Mouse (Mus musculus): ENCODE results near the gene S100a13. TPM values are rescaled to one million over a fixed set of nuclear protein-coding genes. Genes with fewer than 3 reads are reported as not detected.

S100a13 gene
- polyA plus RNA-seq, 1 experiment from 2014 or later, result 71.4 TPM

DNA sequence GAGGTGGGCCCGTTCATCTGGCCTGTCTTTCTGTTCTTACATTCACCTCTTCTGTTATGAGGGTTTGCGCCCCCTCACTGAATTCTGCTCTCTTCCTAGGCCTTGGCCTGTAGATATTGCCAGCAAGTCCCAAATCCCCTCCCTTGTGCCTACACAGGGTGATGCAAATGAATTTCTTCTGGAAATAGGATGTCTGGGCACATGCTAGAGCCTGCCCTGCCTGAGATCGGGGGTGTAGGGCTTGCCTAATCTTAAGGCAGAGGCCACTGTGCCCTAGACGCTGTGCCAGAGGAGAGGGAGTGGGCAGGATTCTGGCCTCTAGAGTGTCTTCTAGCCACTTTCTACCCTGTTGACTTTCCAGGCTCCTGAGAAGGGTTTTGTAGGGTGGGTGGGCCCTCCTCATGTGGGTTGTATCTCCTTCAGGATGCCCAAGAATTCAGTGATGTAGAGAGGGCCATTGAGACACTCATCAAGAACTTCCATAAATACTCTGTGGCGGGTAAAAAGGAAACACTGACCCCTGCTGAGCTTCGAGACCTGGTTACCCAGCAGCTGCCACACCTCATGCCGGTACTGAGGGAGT lies 13.1 kb downstream of the S100a13 start:
- WGBS, result 77% methylated on average over 7 of the region's 7 CpGs
- Histone ChIP-seq H3K9me3 (replicated peaks) (no peaks in the 10 kb centered on the region), H3K27me3 (replicated peaks) (no peaks in the 10 kb centered on the region), H3K4me3 (no peak overlapping the region), H3K9ac (no peak overlapping the region), H3K36me3 (0 out of 2 replicates have a peak, but pooled peaks cover 4% of the 10 kb centered on the region), H3K4me2 (no peak overlapping the region), H3K27ac (ENCODE audit: poor library complexity, severe bottlenecking) (no peak overlapping the region), H3K4me1 (replicated peaks) (0 out of 2 replicates have a peak, but pooled peaks cover 3% of the 10 kb centered on the region)
- ATAC-seq (ENCODE audit: insufficient number of reproducible peaks, low FRiP score), result no peak

DNA sequence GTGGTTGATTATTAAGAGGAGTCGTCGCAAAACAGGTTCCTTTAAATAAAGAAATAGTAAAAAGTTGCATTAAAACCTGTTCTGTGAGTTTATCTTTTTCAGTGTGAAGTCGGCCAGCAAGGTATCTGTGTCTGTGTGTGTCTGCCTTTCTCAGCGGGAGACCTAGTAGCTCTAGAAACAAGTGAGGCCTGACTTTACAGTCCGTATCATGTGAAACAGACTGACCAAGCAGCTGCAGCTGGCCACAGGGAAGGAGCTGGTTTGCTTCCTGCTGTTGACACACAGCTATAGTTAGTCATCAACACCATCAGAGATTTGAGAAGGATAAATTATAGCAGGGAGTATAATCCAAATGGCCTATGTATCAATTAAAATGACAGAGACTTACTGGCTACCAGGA lies 17.5 kb downstream of the S100a13 start:
- no peak overlapping the region for H3K4me2 ChIP-seq
- H3K9me3 ChIP-seq (replicated peaks), result no peaks in the 10 kb centered on the region
- H3K9ac ChIP-seq, result no peak overlapping the region
- WGBS, result 58% methylated on average over 5 of the region's 5 CpGs
- peaks cover 4% of the 10 kb centered on the region; the same call in 1 of the 2 replicates for H3K27me3 ChIP-seq (replicated peaks)
- H3K27ac ChIP-seq (ENCODE audit: poor library complexity, severe bottlenecking), result no peak overlapping the region
- 0 out of 2 replicates have a peak, but pooled peaks cover under 1% of the 10 kb centered on the region for H3K4me1 ChIP-seq (replicated peaks)
- no peak for ATAC-seq (ENCODE audit: insufficient number of reproducible peaks, low FRiP score)
- H3K4me3 ChIP-seq, result no peak overlapping the region
- H3K36me3 ChIP-seq, result no peaks in the 10 kb centered on the region

DNA sequence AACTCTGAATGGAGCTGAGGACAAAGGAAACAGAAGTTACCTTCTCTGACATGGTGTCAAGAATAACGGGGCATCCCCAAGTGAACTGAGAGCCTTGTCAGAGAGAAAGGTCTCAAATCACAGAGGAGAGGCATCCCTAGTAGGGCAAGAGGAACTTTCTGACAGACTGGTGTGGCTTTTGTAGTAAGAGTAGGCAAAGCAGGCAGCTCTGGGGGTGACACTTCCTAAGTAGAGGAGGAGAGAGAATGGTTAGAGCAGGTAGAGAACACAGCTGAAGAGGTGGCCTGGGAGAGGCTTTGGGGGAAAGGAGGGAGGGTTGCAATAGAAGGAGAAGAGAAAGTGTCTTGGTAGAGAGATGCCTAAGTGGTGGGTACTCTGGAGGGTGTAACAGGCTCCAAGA lies 21.2 kb downstream of the S100a13 start:
- Histone ChIP-seq H3K27ac (ENCODE audit: poor library complexity, severe bottlenecking) (no peak overlapping the region), H3K4me2 (no peak overlapping the region), H3K36me3 (no peaks in the 10 kb centered on the region), H3K4me3 (no peak overlapping the region), H3K9me3 (replicated peaks) (no peaks in the 10 kb centered on the region), H3K9ac (no peak overlapping the region), H3K4me1 (replicated peaks) (no peaks in the 10 kb centered on the region), H3K27me3 (replicated peaks) (peaks cover 12% of the 10 kb centered on the region)
- 62% methylated on average over 1 of the region's 1 CpGs for WGBS
- ATAC-seq (ENCODE audit: insufficient number of reproducible peaks, low FRiP score), result no peak

DNA sequence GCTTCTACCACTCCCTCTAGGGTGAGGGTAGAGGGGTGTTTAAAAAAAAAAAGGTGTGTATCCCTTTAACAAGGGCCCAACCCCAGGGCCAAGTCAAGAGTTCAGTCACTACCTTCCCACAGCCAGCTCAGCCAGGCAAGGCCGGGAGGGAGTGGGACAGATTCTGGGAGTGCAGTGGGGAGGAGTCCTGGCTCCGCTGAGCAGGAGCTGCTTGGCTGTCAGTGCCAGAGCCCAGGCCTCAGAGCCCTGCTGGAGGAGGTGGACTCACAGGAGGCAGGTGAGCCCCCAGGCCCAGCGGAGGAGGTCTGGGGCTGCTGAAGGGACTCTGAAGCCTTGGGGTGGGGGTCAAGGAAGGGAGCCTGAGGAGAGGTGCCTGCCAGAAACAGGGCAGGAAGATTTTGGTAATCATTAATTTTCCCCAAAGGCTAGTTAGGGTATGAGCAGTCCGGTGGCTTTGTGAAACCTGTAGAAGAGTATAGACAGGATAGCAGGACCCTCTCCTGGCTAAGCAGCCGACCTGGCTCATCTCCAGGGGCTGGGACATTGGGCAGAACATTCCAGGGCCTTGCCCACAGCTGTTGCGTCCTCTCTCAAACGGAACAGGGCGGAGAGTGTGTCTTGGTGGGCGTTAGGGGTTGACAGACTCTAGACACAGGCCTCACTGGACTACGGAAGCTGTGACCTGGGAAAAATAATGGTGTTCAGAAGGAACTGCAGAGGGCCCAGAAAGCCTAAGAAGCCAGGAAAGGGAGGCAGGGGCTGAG lies 23.1 kb downstream of the S100a13 start, which contains the start of gene S100a16:
Gene S100a16 (plus strand): TSS at position 114 of the 764 bp plus-strand sequence.
- Histone ChIP-seq H3K4me1 (replicated peaks) (no peaks in the 10 kb centered on the region; the same call in 1 of the 2 replicates), H3K9ac (no peak within 1 kb of the TSS), H3K36me3 (no peaks in the 10 kb centered on the region), H3K27me3 (replicated peaks) (peaks cover 12% of the 10 kb centered on the region), H3K9me3 (replicated peaks) (no peaks in the 10 kb centered on the region), H3K27ac (ENCODE audit: poor library complexity, severe bottlenecking) (no peak within 1 kb of the TSS), H3K4me3 (no peak within 1 kb of the TSS), H3K4me2 (no peak within 1 kb of the TSS)
- WGBS, result 49% methylated on average over 10 of the region's 10 CpGs
- no peak for ATAC-seq (ENCODE audit: insufficient number of reproducible peaks, low FRiP score)

DNA sequence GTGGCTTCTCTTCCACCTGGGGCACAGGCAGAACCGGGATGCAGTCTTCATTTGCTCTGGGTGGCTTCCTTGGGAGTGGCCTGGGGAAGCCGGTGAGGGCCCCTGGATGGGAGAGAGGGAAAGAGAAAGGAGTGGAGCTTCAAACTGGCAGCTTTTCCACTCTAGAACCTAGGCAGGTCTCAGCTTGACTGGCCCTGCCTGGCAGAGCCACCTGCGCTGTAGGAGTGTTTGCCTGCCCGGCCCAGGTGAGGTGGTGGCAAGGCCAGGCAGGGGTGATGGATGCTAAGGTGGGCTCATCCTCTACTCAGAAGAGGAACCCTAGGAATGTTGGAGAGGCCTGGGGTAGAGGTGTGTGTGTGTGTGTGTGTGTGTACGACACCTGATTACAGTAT lies 23.7 kb downstream of the S100a13 start:
- Histone ChIP-seq H3K9ac (no peak overlapping the region), H3K4me2 (no peak overlapping the region), H3K9me3 (replicated peaks) (no peaks in the 10 kb centered on the region), H3K27ac (ENCODE audit: poor library complexity, severe bottlenecking) (no peak overlapping the region), H3K4me1 (replicated peaks) (no peaks in the 10 kb centered on the region; the same call in 1 of the 2 replicates), H3K36me3 (no peaks in the 10 kb centered on the region), H3K4me3 (no peak overlapping the region), H3K27me3 (replicated peaks) (peaks cover 12% of the 10 kb centered on the region)
- no peak for ATAC-seq (ENCODE audit: insufficient number of reproducible peaks, low FRiP score)
- WGBS, result 74% methylated on average over 5 of the region's 5 CpGs

DNA sequence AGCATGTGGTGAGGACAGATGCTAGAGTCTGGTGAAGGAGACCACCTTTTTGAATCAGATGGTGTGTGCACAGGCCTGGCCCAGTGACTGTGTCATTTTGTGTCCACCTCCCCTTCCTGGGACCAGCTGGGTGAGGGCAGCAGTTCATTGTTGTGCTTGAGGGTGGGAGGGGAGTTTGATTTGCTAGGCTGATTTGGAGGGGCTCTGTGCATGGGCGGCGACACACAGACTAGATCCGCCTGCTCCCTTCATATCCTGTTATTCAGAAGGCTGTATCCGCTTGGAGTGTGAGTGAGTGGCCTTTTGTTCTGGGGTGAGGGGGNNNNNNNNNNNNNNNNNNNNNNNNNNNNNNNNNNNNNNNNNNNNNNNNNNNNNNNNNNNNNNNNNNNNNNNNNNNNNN lies 26.7 kb downstream of the S100a13 start:
- H3K9ac ChIP-seq, result no peak overlapping the region
- H3K4me1 ChIP-seq (replicated peaks), result no peaks in the 10 kb centered on the region; the same call in 1 of the 2 replicates
- H3K4me2 ChIP-seq, result peak overlapping the region; percentile 35
- H3K36me3 ChIP-seq, result no peaks in the 10 kb centered on the region
- H3K9me3 ChIP-seq (replicated peaks), result no peaks in the 10 kb centered on the region
- ATAC-seq (ENCODE audit: insufficient number of reproducible peaks, low FRiP score), result 0 out of 2 replicates have a peak, but pooled peaks have one; percentile 52
- peaks cover 12% of the 10 kb centered on the region; the same call in 1 of the 2 replicates for H3K27me3 ChIP-seq (replicated peaks)
- 51% methylated on average over 4 of the region's 4 CpGs for WGBS
- H3K27ac ChIP-seq (ENCODE audit: poor library complexity, severe bottlenecking), result no peak overlapping the region
- peak overlapping the region; percentile 10; the same call in 1 of the 2 replicates for H3K4me3 ChIP-seq

DNA sequence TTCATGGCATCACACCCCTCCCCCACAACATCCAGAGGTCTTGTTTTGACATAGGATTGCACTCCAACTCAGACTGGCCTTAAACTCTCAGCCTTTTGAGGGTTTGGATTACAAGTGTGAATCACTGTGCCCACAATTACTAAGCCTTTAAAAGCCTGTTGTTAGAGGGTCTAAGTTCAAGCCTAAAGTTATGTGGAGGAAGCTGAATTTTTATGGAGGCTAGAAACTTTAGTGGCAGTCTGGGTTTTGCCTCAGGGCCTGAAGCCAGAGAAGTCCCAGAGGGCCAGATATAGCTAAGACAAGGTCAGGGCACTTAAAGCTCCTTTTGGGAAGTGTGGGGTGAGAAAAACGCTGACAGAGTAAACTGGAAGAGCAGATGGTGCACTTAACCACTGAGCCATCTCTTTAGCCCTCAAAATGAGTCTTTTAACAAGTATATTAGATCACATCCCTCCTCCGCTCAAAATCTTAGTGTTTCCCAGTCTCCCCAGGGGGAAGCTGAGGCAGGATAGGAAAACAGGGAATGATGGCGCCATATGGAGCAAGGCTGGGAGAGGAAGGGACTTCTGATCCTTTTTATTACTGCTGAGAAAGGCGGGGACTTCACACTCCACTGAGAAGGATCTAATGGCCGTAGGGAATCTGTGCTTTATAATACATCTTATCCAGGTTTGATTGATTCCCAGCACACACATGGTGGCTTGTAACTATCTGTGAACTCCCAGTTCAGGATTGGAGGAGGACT lies 35.6 kb downstream of the S100a13 start:
- Histone ChIP-seq H3K9ac (no peak overlapping the region), H3K4me1 (replicated peaks) (peaks cover 3% of the 10 kb centered on the region; the same call in 1 of the 2 replicates), H3K27ac (ENCODE audit: poor library complexity, severe bottlenecking) (no peak overlapping the region), H3K4me3 (no peak overlapping the region), H3K27me3 (replicated peaks) (no peaks in the 10 kb centered on the region), H3K36me3 (no peaks in the 10 kb centered on the region), H3K4me2 (no peak overlapping the region), H3K9me3 (replicated peaks) (no peaks in the 10 kb centered on the region)
- ATAC-seq (ENCODE audit: insufficient number of reproducible peaks, low FRiP score), result no peak
- 60% methylated on average over 5 of the region's 5 CpGs for WGBS

DNA sequence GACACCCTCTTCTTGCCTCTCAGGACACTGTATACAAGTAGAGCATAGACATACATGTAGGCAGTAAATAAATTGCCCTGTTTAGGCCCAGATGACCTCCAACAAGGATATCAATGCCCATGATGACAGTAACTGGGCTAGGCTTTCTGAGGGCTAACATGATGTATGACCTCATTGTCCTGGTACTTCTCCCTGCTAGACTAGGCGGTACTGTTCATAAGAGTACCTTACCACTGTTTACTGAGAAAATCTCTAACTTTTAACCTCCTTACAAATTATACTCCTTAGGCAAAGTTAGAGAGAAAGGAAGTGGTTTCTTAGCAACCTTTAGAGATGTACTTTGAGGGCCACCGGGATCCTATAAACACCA lies 36.2 kb downstream of the S100a13 start:
- Histone ChIP-seq H3K4me2 (no peak overlapping the region), H3K27ac (ENCODE audit: poor library complexity, severe bottlenecking) (no peak overlapping the region), H3K4me3 (no peak overlapping the region), H3K9me3 (replicated peaks) (no peaks in the 10 kb centered on the region), H3K27me3 (replicated peaks) (no peaks in the 10 kb centered on the region), H3K36me3 (no peaks in the 10 kb centered on the region), H3K4me1 (replicated peaks) (peaks cover 3% of the 10 kb centered on the region; the same call in 1 of the 2 replicates), H3K9ac (no peak overlapping the region)
- WGBS, result 82% methylated on average over 2 of the region's 2 CpGs
- ATAC-seq (ENCODE audit: insufficient number of reproducible peaks, low FRiP score), result no peak

DNA sequence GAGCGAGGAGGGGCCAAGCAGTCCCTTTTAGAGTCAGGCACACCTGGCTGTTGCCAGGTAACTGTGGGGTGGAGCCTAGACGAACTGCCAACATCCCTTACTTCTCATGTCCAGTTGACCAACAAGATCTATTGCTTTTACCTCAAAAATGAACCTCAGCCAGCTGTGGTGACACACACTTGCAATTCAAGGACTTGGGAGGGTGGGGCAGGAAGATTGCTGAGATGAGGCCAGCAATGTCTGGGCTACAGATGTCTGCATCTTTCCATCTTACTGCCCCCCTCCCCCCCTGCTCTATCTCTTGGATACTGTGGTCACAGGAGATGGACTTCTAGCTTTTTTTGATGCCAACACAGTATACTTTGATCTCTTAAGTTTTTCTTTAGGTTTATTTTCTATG lies 38.0 kb downstream of the S100a13 start:
- no peaks in the 10 kb centered on the region for H3K27me3 ChIP-seq (replicated peaks)
- H3K27ac ChIP-seq (ENCODE audit: poor library complexity, severe bottlenecking), result no peak overlapping the region
- no peak overlapping the region for H3K4me3 ChIP-seq
- no peaks in the 10 kb centered on the region for H3K36me3 ChIP-seq
- no peaks in the 10 kb centered on the region for H3K9me3 ChIP-seq (replicated peaks)
- ATAC-seq (ENCODE audit: insufficient number of reproducible peaks, low FRiP score), result no peak
- no peak overlapping the region for H3K4me2 ChIP-seq
- H3K4me1 ChIP-seq (replicated peaks), result peaks cover 3% of the 10 kb centered on the region; the same call in 1 of the 2 replicates
- WGBS, result 77% methylated on average over 2 of the region's 2 CpGs
- no peak overlapping the region for H3K9ac ChIP-seq

DNA sequence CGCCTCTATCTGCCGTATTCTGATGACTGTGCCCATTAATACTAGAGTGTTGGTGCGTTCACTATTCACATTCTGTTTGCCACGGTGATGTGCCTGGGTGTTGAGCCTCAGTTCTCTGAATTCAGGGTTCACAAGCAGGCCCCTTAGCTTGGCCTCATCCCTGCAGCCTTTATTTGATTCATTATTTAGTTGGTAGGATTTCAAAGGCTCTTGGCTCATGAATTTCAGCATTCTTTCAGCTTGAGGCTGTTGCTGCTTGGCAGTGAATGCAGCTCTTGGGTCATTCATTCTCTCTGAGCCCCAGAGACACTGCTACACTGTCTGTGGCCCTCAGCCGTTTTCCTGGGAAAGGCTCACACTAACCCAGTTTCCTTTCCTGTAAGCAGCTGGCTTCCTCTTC lies 41.7 kb downstream of the S100a13 start:
- H3K9me3 ChIP-seq (replicated peaks), result 0 out of 2 replicates have a peak, but pooled peaks cover 2% of the 10 kb centered on the region
- no peaks in the 10 kb centered on the region for H3K36me3 ChIP-seq
- H3K9ac ChIP-seq, result no peak overlapping the region
- no peak overlapping the region for H3K4me2 ChIP-seq
- H3K27me3 ChIP-seq (replicated peaks), result no peaks in the 10 kb centered on the region
- H3K4me3 ChIP-seq, result no peak overlapping the region
- no peaks in the 10 kb centered on the region for H3K4me1 ChIP-seq (replicated peaks)
- WGBS, result 64% methylated on average over 5 of the region's 5 CpGs
- H3K27ac ChIP-seq (ENCODE audit: poor library complexity, severe bottlenecking), result no peak overlapping the region
- ATAC-seq (ENCODE audit: insufficient number of reproducible peaks, low FRiP score), result no peak
